Mouse (Mus musculus) kidney, postnatal 0 days (tissue): ENCODE results near the gene Lce3a. TPM values are rescaled to one million over a fixed set of nuclear protein-coding genes. Genes with fewer than 3 reads are reported as not detected.

Experiments
- ATAC-seq: fragments of 200-750 bp; cut with Nextera tagmentation; replicated peaks from 2 replicates; pipeline ENCODE4 v1.8.0; 2017; ENCODE audit warnings: low read depth, moderate number of reproducible peaks, moderate TSS enrichment, moderate library complexity; ENCODE audit not compliant: low FRiP score
- DNase-seq: peaks from one replicate; pipeline ENCODE4 v3.0.0-alpha.2; 2016; ENCODE audit warnings: low spot score
- H3K27ac ChIP-seq: fragments of 300-500 bp; sonication (generic); 2 replicates; pipeline ENCODE4 v1.5.1; 2014; ENCODE audit warnings: mild to moderate bottlenecking
- H3K27me3 ChIP-seq: fragments of 300-500 bp; sonication (generic); 2 replicates; pipeline ENCODE4 v1.6.1; 2014; ENCODE audit warnings: low read length, mixed read lengths; ENCODE audit not compliant: insufficient read depth
- H3K36me3 ChIP-seq: fragments of 300-500 bp; sonication (generic); 2 replicates; pipeline ENCODE4 v1.6.1; 2014; ENCODE audit warnings: low read length, mixed read lengths; ENCODE audit not compliant: insufficient read depth
- H3K4me1 ChIP-seq: fragments of 300-500 bp; sonication (generic); replicated peaks from 2 replicates; pipeline ENCODE4 v1.6.1; 2014; ENCODE audit warnings: antibody characterized with exemption, low read length, mixed read lengths; ENCODE audit not compliant: insufficient read depth
- H3K4me2 ChIP-seq: fragments of 300-500 bp; sonication (generic); 2 replicates; pipeline ENCODE4 v1.6.1; 2014; ENCODE audit warnings: mild to moderate bottlenecking, low read length, moderate library complexity, mixed read lengths
- H3K4me3 ChIP-seq: fragments of 300-500 bp; sonication (generic); replicated peaks from 2 replicates; pipeline ENCODE4 v1.5.1; 2014; ENCODE audit warnings: low read depth, low read length
- H3K9ac ChIP-seq: fragments of 300-500 bp; sonication (generic); 2 replicates; pipeline ENCODE4 v1.6.1; 2014; ENCODE audit warnings: low read depth, low read length
- H3K9me3 ChIP-seq: fragments of 300-500 bp; sonication (generic); replicated peaks from 2 replicates; pipeline ENCODE4 v1.6.1; 2016; ENCODE audit warnings: low read length, inconsistent platforms, mixed read lengths
- CTCF ChIP-seq: IDR thresholded peaks from 2 replicates; pipeline ENCODE4 v1.5.1; 2016; ENCODE audit warnings: antibody characterized with exemption, low read depth, mild to moderate bottlenecking, moderate library complexity
- WGBS: fragments of 180-500 bp; shearing (Covaris S2); extraction: QIAGEN DNeasy Blood & Tissue Kit; methylation state at CpG from one replicate; pipeline ENCODE4 v1.1.7; 2014; 5-methylcytosine and 5-hydroxymethylcytosine counted together
- polyA plus RNA-seq: library from polyadenylated mRNA; unstranded; fragments of >200 nt; fragmentation: Nextera tagmentation; extraction: Ambion mirVana; gene quantifications from 2 replicates; pipeline ENCODE4 v1.2.1, GENCODE M21; 2015

Lce3a gene
- polyA plus RNA-seq: not detected in 2 replicates

DNA sequence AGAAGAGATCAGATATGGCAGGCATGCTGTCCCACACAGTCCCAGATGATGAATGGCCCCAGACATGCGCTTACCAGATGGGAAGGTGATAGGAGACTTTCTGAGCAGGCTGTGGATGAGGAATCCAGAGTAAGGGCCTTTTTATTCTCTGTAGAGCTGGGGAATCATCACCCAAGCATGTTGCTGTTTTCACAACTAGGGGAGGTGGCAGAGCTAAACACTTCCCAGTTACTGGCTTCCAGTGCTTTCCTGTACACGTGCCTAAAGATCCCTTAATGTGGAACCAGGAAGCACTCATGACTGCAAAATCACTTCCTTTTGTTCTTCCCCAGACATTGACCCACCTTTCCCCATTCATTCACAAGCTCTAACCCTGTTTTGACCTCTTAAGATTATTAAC is at the start of gene Lce3a:
Lce3a (minus strand) TSS at position 101 of the 400 bp plus-strand sequence.
- no peak for DNase-seq
- ATAC-seq: no peak
- no peaks in the 10 kb centered on the region for H3K27me3 ChIP-seq
- no peaks in the 10 kb centered on the region for H3K9me3 ChIP-seq
- no peak within 1 kb of the TSS for H3K4me3 ChIP-seq
- no peaks in the 10 kb centered on the region for H3K36me3 ChIP-seq
- no peak for TF ChIP-seq CTCF
- H3K4me1 ChIP-seq: no peaks in the 10 kb centered on the region
- no peak within 1 kb of the TSS for H3K27ac ChIP-seq
- no peak within 1 kb of the TSS for H3K9ac ChIP-seq
- H3K4me2 ChIP-seq: no peak within 1 kb of the TSS
- 67% methylated on average over 2 of the region's 2 CpGs for WGBS

- no peaks in the 10 kb centered on the region for H3K9me3 ChIP-seq
- DNase-seq (no peak), ATAC-seq (no peak)
- 93% methylated on average over 2 of the region's 2 CpGs for WGBS
- no peak within 1 kb of the TSS for H3K4me3 ChIP-seq
- no peaks in the 10 kb centered on the region for H3K27me3 ChIP-seq
- H3K4me1 ChIP-seq: no peaks in the 10 kb centered on the region
- H3K27ac ChIP-seq: no peak within 1 kb of the TSS
- TF ChIP-seq CTCF: no peak
- H3K36me3 ChIP-seq: no peaks in the 10 kb centered on the region
- H3K4me2 ChIP-seq: no peak within 1 kb of the TSS
- H3K9ac ChIP-seq: no peak within 1 kb of the TSS
These were observed 40.7 kb upstream of the Lce3a start, which contains the start of gene Lce3e for GRCm38 (mm10) chr3:92966761-92967160. TSS of gene Lce3e (plus strand) at chr3:92967061.

- H3K27me3 ChIP-seq: no peaks in the 10 kb centered on the region
- H3K27ac ChIP-seq: no peak within 1 kb of the TSS
- no peaks in the 10 kb centered on the region for H3K9me3 ChIP-seq
- H3K9ac ChIP-seq: no peak within 1 kb of the TSS
- TF ChIP-seq CTCF: no peak
- 100% methylated on average over 1 of the region's 1 CpGs for WGBS
- no peak within 1 kb of the TSS for H3K4me3 ChIP-seq
- ATAC-seq (no peak), DNase-seq (no peak)
- no peaks in the 10 kb centered on the region for H3K36me3 ChIP-seq
- no peaks in the 10 kb centered on the region for H3K4me1 ChIP-seq
- H3K4me2 ChIP-seq: no peak within 1 kb of the TSS
These were observed 31.1 kb upstream of the Lce3a start, which contains the start of gene Lce3d for GRCm38 (mm10) chr3:92957090-92957489. TSS of gene Lce3d (plus strand) at chr3:92957390.

GRCm38 (mm10) chr3:92944186-92944585 is 18.2 kb upstream of the Lce3a start, which contains the start of gene Lce3c:
TSS of gene Lce3c (plus strand) at chr3:92944486.
- no peaks in the 10 kb centered on the region for H3K9me3 ChIP-seq
- WGBS: 54% methylated on average over 1 of the region's 1 CpGs
- H3K27me3 ChIP-seq: no peaks in the 10 kb centered on the region
- H3K36me3 ChIP-seq: no peaks in the 10 kb centered on the region
- no peak within 1 kb of the TSS for H3K4me2 ChIP-seq
- H3K27ac ChIP-seq: no peak within 1 kb of the TSS
- no peak for DNase-seq
- ATAC-seq: no peak
- no peak for TF ChIP-seq CTCF
- H3K9ac ChIP-seq: no peak within 1 kb of the TSS
- H3K4me1 ChIP-seq: no peaks in the 10 kb centered on the region
- no peak within 1 kb of the TSS for H3K4me3 ChIP-seq

- Histone ChIP-seq H3K4me3 (no peak within 1 kb of the TSS), H3K36me3 (no peaks in the 10 kb centered on the region), H3K9ac (no peak within 1 kb of the TSS), H3K27ac (no peak within 1 kb of the TSS), H3K4me1 (no peaks in the 10 kb centered on the region), H3K9me3 (no peaks in the 10 kb centered on the region), H3K27me3 (no peaks in the 10 kb centered on the region), H3K4me2 (no peak within 1 kb of the TSS)
- no peak for DNase-seq
- no peak for TF ChIP-seq CTCF
- 64% methylated on average over 2 of the region's 2 CpGs for WGBS
- no peak for ATAC-seq
These were observed 6.6 kb upstream of the Lce3a start, which contains the start of gene Lce3b for GRCm38 (mm10) chr3:92932679-92933078. TSS of gene Lce3b (plus strand) at chr3:92932979.

DNA sequence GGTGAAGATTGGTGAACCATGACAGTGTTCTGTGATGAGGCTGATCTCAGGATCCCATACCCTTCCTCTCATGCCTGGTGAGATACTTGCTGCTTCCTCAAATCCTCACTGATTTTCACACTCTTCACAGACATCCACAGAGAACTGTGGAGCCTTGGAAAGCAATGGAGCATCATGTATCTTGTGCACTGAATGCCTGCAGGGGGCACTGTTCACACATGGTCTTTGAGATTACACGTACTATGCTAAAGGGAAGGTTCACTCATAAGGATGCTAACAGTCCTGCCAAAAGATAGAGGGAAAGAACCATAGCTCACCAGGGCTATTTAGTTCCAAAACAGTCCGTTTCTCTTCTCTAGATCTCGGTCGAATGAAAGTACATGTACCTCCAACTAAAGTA is 5.7 kb downstream of the Lce3a start:
- Histone ChIP-seq H3K9me3 (no peaks in the 10 kb centered on the region), H3K4me3 (no peak overlapping the region), H3K36me3 (no peaks in the 10 kb centered on the region), H3K9ac (no peak overlapping the region), H3K4me2 (no peak overlapping the region), H3K4me1 (no peaks in the 10 kb centered on the region), H3K27ac (no peak overlapping the region), H3K27me3 (no peaks in the 10 kb centered on the region)
- 56% methylated on average over 4 of the region's 4 CpGs for WGBS
- ATAC-seq (0 out of 2 replicates have a peak, but pooled peaks have one; percentile 57), DNase-seq (peak; percentile 49)
- peak; percentile 74 for TF ChIP-seq CTCF

GRCm38 (mm10) chr3:92907571-92907970 is 18.5 kb downstream of the Lce3a start:
- 19% methylated on average over 4 of the region's 4 CpGs for WGBS
- no peaks in the 10 kb centered on the region for H3K36me3 ChIP-seq
- no peaks in the 10 kb centered on the region for H3K4me1 ChIP-seq
- no peak overlapping the region for H3K4me2 ChIP-seq
- no peak overlapping the region for H3K4me3 ChIP-seq
- H3K9ac ChIP-seq: no peak overlapping the region
- ATAC-seq (0 out of 2 replicates have a peak, but pooled peaks have one; percentile 52), DNase-seq (peak; percentile 71)
- TF ChIP-seq CTCF: peak; percentile 68
- no peaks in the 10 kb centered on the region for H3K27me3 ChIP-seq
- H3K27ac ChIP-seq: no peak overlapping the region
- no peaks in the 10 kb centered on the region for H3K9me3 ChIP-seq
